Mouse (Mus musculus): Measurements from ENCODE around the gene Stk38l.

DNA sequence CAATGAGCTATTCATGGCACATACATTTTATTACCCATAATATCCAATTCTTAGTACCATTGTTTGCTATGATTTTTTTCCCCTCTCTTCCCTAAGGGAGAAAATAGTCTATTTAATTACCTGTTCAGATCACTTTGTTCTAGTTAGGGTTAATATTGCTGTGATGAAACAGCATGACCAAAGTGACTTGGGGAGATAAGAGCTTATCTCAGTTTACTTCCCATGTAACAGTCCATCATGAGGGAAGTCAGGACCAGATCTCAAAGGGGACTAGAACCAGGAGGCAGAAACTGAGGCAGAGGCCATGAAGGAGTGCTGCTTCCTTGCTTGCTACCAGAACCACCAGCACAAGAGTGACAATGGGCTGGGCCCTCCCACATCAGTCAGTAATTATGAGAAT, 15.9 kb downstream of the Stk38l start:
- TF ChIP-seq POLR2A (IDR thresholded peaks at IDR 0.05; ENCODE audit: insufficient read length, low read depth): no peak
- no peak for TF ChIP-seq E2F4 (IDR thresholded peaks at IDR 0.05; ENCODE audit: insufficient read depth)
- TF ChIP-seq REST (IDR thresholded peaks at IDR 0.05; ENCODE audit: insufficient read depth, insufficient read length): no peak
- no peak for TF ChIP-seq MYOD1 (IDR thresholded peaks at IDR 0.05; ENCODE audit: control insufficient read depth in 1 of 3, insufficient read length in 2 of 3, low read depth in 2 of 3)
- TF ChIP-seq TCF12 (IDR thresholded peaks at IDR 0.05; ENCODE audit: insufficient read depth, poor library complexity, severe bottlenecking): no peak
- no peak for TF ChIP-seq MAX (IDR thresholded peaks at IDR 0.05; ENCODE audit: low read depth)
- no peak for TF ChIP-seq CEBPB (IDR thresholded peaks at IDR 0.05; ENCODE audit: insufficient read depth, poor library complexity, severe bottlenecking)
- no peak for TF ChIP-seq MYOG (IDR thresholded peaks at IDR 0.05; ENCODE audit: control insufficient read depth in 1 of 3, insufficient read depth in 1 of 3, insufficient read length in 2 of 3, low read depth in 2 of 3)
- TF ChIP-seq USF1 (IDR thresholded peaks at IDR 0.05; ENCODE audit: low read depth): no peak
